In genomic region chr13:103886503-103886902, GRCm38 (mm10) we compare ENCODE assay signal across 34 mouse cellular contexts.
"Had no signal": no experiment of that assay in that cellular context is flagged by ENCODE, and none has a peak within 500 bp of the region (broad histone marks: within the 10 kb centered on the region; RNA-seq: fewer than 3 reads in every experiment).

No protein-coding gene starts in this region.

- DNase-seq: heart, postnatal 10 days; heart, postnatal 14 days; heart, postnatal 36 days; heart, postnatal 4 days; kidney, adult 11 months; kidney, adult 18-20 months; kidney, adult 2 months; kidney, adult 8-10 months; kidney, adult 9 months; kidney, postnatal 10 days; kidney, postnatal 14 days; kidney, postnatal 25 days; kidney, postnatal 36 days; kidney, postnatal 4 days; layer of hippocampus, adult 9-11 months; layer of hippocampus, postnatal 36 days had no signal

- H3K36me3 ChIP-seq: heart, embryonic 15.5 days; hindbrain, embryonic 15.5 days; intestine, embryonic 15.5 days had no signal

- ATAC-seq: hindbrain, embryonic 16.5 days; hindbrain, postnatal 0 days; inflammation-experienced regulatory T-cells, adult 6 months; intestine, embryonic 15.5 days; intestine, embryonic 16.5 days; intestine, postnatal 0 days had no signal

- H3K27ac ChIP-seq: heart, embryonic 10.5 days; heart, embryonic 13.5 days; heart, embryonic 15.5 days; hindbrain, embryonic 10.5 days; hindbrain, embryonic 12.5 days; hindbrain, embryonic 13.5 days; hindbrain, embryonic 14.5 days; hindbrain, embryonic 15.5 days; hindbrain, postnatal 0 days; intestine, embryonic 15.5 days; kidney, embryonic 15.5 days; kidney, postnatal 0 days; layer of hippocampus, adult 2 months had no signal

- H3K9me3 ChIP-seq: heart, embryonic 10.5 days; heart, embryonic 12.5 days; heart, embryonic 13.5 days; heart, embryonic 15.5 days; hindbrain, embryonic 10.5 days; hindbrain, embryonic 12.5 days; hindbrain, embryonic 13.5 days; hindbrain, embryonic 15.5 days; intestine, embryonic 15.5 days; kidney, embryonic 15.5 days had no signal

- H3K4me3 ChIP-seq: heart, embryonic 10.5 days; heart, embryonic 12.5 days; heart, embryonic 13.5 days; heart, embryonic 15.5 days; hindbrain, embryonic 10.5 days; hindbrain, embryonic 12.5 days; hindbrain, embryonic 13.5 days; hindbrain, embryonic 15.5 days; intestine, embryonic 15.5 days; kidney, embryonic 15.5 days; layer of hippocampus, adult 2 months had no signal

- H3K4me1 ChIP-seq: heart, embryonic 10.5 days had no signal

- H3K27me3 ChIP-seq: heart, embryonic 12.5 days; heart, embryonic 13.5 days; heart, embryonic 15.5 days; hindbrain, embryonic 12.5 days; hindbrain, embryonic 13.5 days; hindbrain, embryonic 15.5 days; intestine, embryonic 15.5 days; kidney, embryonic 15.5 days had no signal
